Mouse (Mus musculus) lung, adult 10 weeks (tissue): Measurements from ENCODE around the gene Dtd1. TPM values are rescaled to one million over a fixed set of nuclear protein-coding genes. Genes with fewer than 3 reads are reported as not detected.

Source experiments
- polyA plus RNA-seq: library from polyadenylated mRNA; stranded (reverse); fragments of 350-450 nt; fragmentation: Illumina TruSeq; extraction: RNeasy Lipid Tissue Mini Kit (QIAGEN cat#74804); gene quantifications from one replicate; pipeline ENCODE4 v1.2.3, GENCODE M21; 2014; ENCODE audit warnings: low read depth, low replicate concordance; ENCODE audit not compliant: insufficient read depth

Dtd1 gene
- 23.8 TPM for polyA plus RNA-seq

GRCm38 (mm10) chr2:144599831-144600687, at the start of gene Dtd1:
Dtd1 (plus strand) TSS chr2:144599897.

DNA sequence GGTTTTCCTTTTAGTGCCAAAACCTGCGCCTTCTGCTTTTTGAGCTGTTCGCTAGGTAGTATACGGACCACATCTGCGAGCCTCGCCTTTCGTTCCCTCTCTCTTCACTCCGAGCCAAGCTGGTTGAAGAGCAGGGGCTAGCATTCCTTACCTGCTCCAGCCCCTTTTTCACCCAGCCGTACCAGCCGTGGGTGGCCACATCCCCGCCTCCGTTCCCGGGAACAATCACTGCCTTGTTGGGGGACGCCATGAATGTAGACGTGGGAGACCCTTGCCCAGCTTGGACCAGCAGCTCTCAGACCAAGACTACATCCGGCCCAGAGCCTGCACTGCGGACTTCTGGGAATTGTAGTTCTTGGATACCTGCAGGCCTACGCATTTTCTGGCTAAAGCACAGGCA, 49.2 kb upstream of the Dtd1 start, which contains the start of gene Rbbp9:
Gene Rbbp9 (minus strand): TSS at position 341 of the 400 bp plus-strand sequence.

DNA sequence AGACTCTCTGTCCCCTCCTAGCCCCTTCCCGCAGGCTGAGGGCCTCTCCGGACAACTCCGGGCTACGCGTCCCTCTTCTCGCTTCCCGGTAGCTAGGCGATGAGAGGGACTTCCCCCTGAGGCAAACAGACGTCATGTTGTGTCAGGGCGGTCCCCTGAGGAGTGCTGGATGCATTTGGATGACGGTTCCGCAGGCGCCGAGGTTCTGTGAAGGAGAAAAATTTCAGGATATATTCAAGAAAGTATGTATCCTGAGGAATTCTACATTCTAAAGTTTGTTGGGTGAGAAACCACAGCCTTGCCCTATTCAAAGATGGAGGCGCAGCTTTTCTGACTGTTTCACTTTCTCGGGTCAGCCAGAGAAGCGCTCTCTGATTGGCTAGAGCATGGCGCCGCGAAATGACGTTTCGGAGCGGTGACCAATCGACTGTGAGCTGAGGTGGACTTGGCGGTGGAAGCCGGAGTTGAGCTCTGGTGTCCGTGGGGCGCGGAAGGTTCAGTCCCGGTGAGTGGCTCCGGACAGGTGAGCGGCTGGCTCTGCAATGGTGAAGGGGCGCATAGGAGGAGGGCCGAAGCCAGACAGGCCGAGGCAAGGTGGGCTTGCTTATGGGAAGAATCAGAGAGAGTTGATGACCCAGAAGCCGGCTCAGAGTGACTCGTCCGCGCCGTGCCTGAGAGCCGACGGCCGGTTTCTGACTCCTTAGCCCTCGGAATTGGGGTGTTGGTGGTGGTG, 43.7 kb upstream of the Dtd1 start, which contains the start of gene Sec23b:
Gene Sec23b (plus strand): TSS at position 410 of the 733 bp plus-strand sequence.

GRCm38 (mm10) chr2:144593951-144594651, 5.6 kb upstream of the Dtd1 start, which contains the start of gene Smim26:
Smim26 (plus strand) TSS chr2:144594054.

Other genes starting within 250 kb of the Dtd1 start
- gene Kat14, start 230.9 kb upstream of the Dtd1 start, polyA plus RNA-seq: 16.1 TPM
- gene Pet117, start 230.9 kb upstream of the Dtd1 start, polyA plus RNA-seq: not detected
- 1.5 TPM for gene Dzank1, start 72.5 kb upstream of the Dtd1 start, polyA plus RNA-seq
- 6.6 TPM for gene Polr3f, start 72.2 kb upstream of the Dtd1 start, polyA plus RNA-seq
- gene Rbbp9, start 49.0 kb upstream of the Dtd1 start, polyA plus RNA-seq: 22.8 TPM
- 33.8 TPM for gene Sec23b, start 43.7 kb upstream of the Dtd1 start, polyA plus RNA-seq
- 54.3 TPM for gene Smim26, start 5.8 kb upstream of the Dtd1 start, polyA plus RNA-seq
- gene Scp2d1, start 223.8 kb downstream of the Dtd1 start, polyA plus RNA-seq: not detected